Mouse (Mus musculus) layer of hippocampus, postnatal 10 days (tissue): ENCODE results near the gene Otud6a. TPM values are rescaled to one million over a fixed set of nuclear protein-coding genes. Genes with fewer than 3 reads are reported as not detected.
"Not testable (repeated sequence)": the region's sequence is repeated elsewhere in the genome, so short reads cannot be mapped to it uniquely, and the experiment has no call there.

Source experiments
- DNase-seq, 2 experiments: peaks; one replicate each; pipeline ENCODE4 v3.0.0; 2021; ENCODE audit warnings: low spot score in 2 of 2
- long read RNA-seq: library from polyadenylated mRNA; stranded (forward); transcript quantifications from one replicate; pipeline ENCODE4 v2.0.0, GENCODE M21; 2023
- microRNA-seq, 2 experiments: library from miRNA; unstranded; fragments of <30 nt; microRNA quantifications; one replicate each; pipeline ENCODE4 v1.2.0; 2021
- total RNA-seq, 2 experiments: library from RNA; stranded (reverse); gene quantifications; 2 replicates each; pipeline ENCODE4 v1.2.3; 2021

The Otud6a gene
- total RNA-seq = not detected
- long read RNA-seq = 0 reads

- DNase-seq = no peak
These were observed at the start of gene Otud6a for GRCm38 (mm10) chrX:100428693-100429092. Gene Otud6a, plus strand, starts transcription at chrX:100429013.

- DNase-seq = no peak
These were observed 38.9 kb upstream of the Otud6a start for GRCm38 (mm10) chrX:100389887-100390286.

- peak; percentile 39 to 56 for DNase-seq
These were observed 36.5 kb upstream of the Otud6a start for GRCm38 (mm10) chrX:100392304-100392703.

- no peak for DNase-seq
These were observed 34.5 kb upstream of the Otud6a start for GRCm38 (mm10) chrX:100394223-100394861.

GRCm38 (mm10) chrX:100395026-100395425 lies 33.8 kb upstream of the Otud6a start:
- DNase-seq = no peak

GRCm38 (mm10) chrX:100400900-100401299 lies 27.9 kb upstream of the Otud6a start:
- no peak for DNase-seq

- no peak for DNase-seq
These were observed 27.2 kb upstream of the Otud6a start for GRCm38 (mm10) chrX:100401657-100402056.

GRCm38 (mm10) chrX:100409245-100409644 lies 19.6 kb upstream of the Otud6a start:
- no peak for DNase-seq

GRCm38 (mm10) chrX:100432311-100432710 lies 3.5 kb downstream of the Otud6a start:
- no peak for DNase-seq

- not testable (repeated sequence) for DNase-seq
These were observed 13.8 kb downstream of the Otud6a start, which contains the start of gene Awat2 for GRCm38 (mm10) chrX:100442617-100443016. Gene Awat2, minus strand, starts transcription at chrX:100442717.

GRCm38 (mm10) chrX:100443532-100443931 lies 14.7 kb downstream of the Otud6a start:
- DNase-seq = no peak

GRCm38 (mm10) chrX:100468047-100468446 lies 39.2 kb downstream of the Otud6a start:
- peak in 1 of 2 experiments; percentile 4 for DNase-seq

GRCm38 (mm10) chrX:100470126-100470525 lies 41.3 kb downstream of the Otud6a start:
- no peak for DNase-seq

- DNase-seq = no peak
These were observed 42.7 kb downstream of the Otud6a start for GRCm38 (mm10) chrX:100471491-100471890.

GRCm38 (mm10) chrX:100475569-100476223 lies 46.9 kb downstream of the Otud6a start:
- DNase-seq = no peak

Small RNA genes within 50 kb of the gene (microRNA-seq; reads per million reads assigned to microRNA genes)
- 4,838 to 4,912 reads per million in 2 experiments for gene Mir676

Other genes starting within 250 kb of the Otud6a start
- not detected for gene Awat2, start 13.7 kb downstream of the Otud6a start, total RNA-seq
- gene Igbp1, start 65.3 kb downstream of the Otud6a start, total RNA-seq = 10 to 100 TPM; 36.4 to 36.7 TPM
- gene Dgat2l6, start 95.8 kb downstream of the Otud6a start, total RNA-seq = not detected
- not detected for gene Awat1, start 143.2 kb downstream of the Otud6a start, total RNA-seq
- under 1 TPM; 0.07 to 0.09 TPM for gene P2ry4, start 165.9 kb downstream of the Otud6a start, total RNA-seq
- gene Arr3, start 176.5 kb downstream of the Otud6a start, total RNA-seq = not detected
- gene Kif4, start 196.7 kb downstream of the Otud6a start, total RNA-seq = 1 to 10 TPM; 3.2 to 3.8 TPM
- 10 to 100 TPM; 32.0 to 37.0 TPM for gene Pdzd11, start 197.6 kb downstream of the Otud6a start, total RNA-seq